Mouse (Mus musculus) liver, postnatal 0 days (tissue): Measurements from ENCODE around the gene Cyp4a31. TPM values are rescaled to one million over a fixed set of nuclear protein-coding genes. Genes with fewer than 3 reads are reported as not detected.
"Not testable (repeated sequence)": the region's sequence is repeated elsewhere in the genome, so short reads cannot be mapped to it uniquely, and the experiment has no call there.

Experiments used
- ATAC-seq: fragments of 200-750 bp; cut with Nextera tagmentation; 2 replicates; pipeline ENCODE4 v1.8.0; 2017; ENCODE audit warnings: mild to moderate bottlenecking, moderate library complexity
- DNase-seq: peaks from one replicate; pipeline ENCODE4 v3.0.0-alpha.2; 2016
- H3K27ac ChIP-seq: fragments of 300-500 bp; sonication (generic); 2 replicates; pipeline ENCODE4 v1.5.1; 2014; ENCODE audit warnings: antibody characterized with exemption, moderate library complexity, mild to moderate bottlenecking, low read depth
- H3K27me3 ChIP-seq: fragments of 300-500 bp; sonication (generic); 2 replicates; pipeline ENCODE4 v1.6.1; 2014; ENCODE audit warnings: low read length, control low read depth, mixed read lengths; ENCODE audit not compliant: insufficient read depth
- H3K36me3 ChIP-seq: fragments of 300-500 bp; sonication (generic); replicated peaks from 2 replicates; pipeline ENCODE4 v1.6.1; 2014; ENCODE audit warnings: mild to moderate bottlenecking, control low read depth, low read length, moderate library complexity, mixed read lengths; ENCODE audit not compliant: insufficient read depth
- H3K4me1 ChIP-seq: fragments of 300-500 bp; sonication (generic); 2 replicates; pipeline ENCODE4 v1.6.1; 2014; ENCODE audit warnings: antibody characterized with exemption, mild to moderate bottlenecking, control low read depth; ENCODE audit not compliant: insufficient read depth
- H3K4me2 ChIP-seq: fragments of 300-500 bp; sonication (generic); 2 replicates; pipeline ENCODE4 v1.6.1; 2014; ENCODE audit warnings: low read depth, mild to moderate bottlenecking, low read length, moderate library complexity, mixed read lengths
- H3K4me3 ChIP-seq: fragments of 300-500 bp; sonication (generic); 2 replicates; pipeline ENCODE4 v1.5.1; 2014; ENCODE audit warnings: low read depth, low read length
- H3K9ac ChIP-seq: fragments of 300-500 bp; sonication (generic); replicated peaks from 2 replicates; pipeline ENCODE4 v1.6.1; 2014; ENCODE audit warnings: mild to moderate bottlenecking, moderate library complexity
- H3K9me3 ChIP-seq: fragments of 300-500 bp; sonication (generic); 2 replicates; pipeline ENCODE4 v1.6.1; 2016; ENCODE audit warnings: mild to moderate bottlenecking, control low read depth, low read length, mixed read lengths
- CTCF ChIP-seq: sonication (generic); IDR thresholded peaks from 2 replicates; pipeline ENCODE4 v1.5.1; 2016; ENCODE audit warnings: antibody characterized with exemption, low read depth
- EP300 ChIP-seq: IDR thresholded peaks from 2 replicates; pipeline ENCODE4 v1.6.1; 2016; ENCODE audit warnings: antibody characterized with exemption, low read depth, mild to moderate bottlenecking
- WGBS: fragments of 180-500 bp; shearing (Covaris S2); extraction: QIAGEN DNeasy Blood & Tissue Kit; methylation state at CpG from one replicate; pipeline ENCODE4 v1.1.7; 2014; ENCODE audit not compliant: insufficient replicate concordance; 5-methylcytosine and 5-hydroxymethylcytosine counted together
- polyA plus RNA-seq: library from polyadenylated mRNA; unstranded; fragments of >200 nt; fragmentation: Nextera tagmentation; extraction: Ambion mirVana; gene quantifications from 2 replicates; pipeline ENCODE4 v1.2.1, GENCODE M21; 2015

Gene Cyp4a31
- polyA plus RNA-seq: 108 and 116 TPM in 2 replicates

DNA sequence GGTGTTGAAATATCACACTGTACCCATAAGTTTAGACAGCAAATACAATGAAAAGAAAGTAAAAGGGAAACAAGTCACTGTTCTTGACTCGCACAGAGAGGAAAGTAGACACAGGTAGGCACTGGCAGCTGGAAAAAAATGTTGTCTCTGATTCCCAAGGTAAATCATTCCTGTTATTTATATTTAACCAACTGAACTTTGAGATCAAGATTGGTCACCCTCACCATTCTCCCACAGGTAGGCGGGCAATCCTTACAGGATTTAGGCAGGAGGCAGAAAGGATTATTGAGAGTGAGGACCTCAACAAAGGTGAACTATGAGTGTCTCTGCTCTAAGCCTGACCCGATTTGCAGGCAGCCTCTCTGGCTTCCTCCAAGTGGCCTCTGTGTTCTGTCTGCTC is at the start of gene Cyp4a31:
Gene Cyp4a31 (plus strand): TSS at position 249 of the 400 bp plus-strand sequence.
- no peaks in the 10 kb centered on the region for H3K27me3 ChIP-seq
- DNase-seq: no peak
- peak within 1 kb of the TSS; percentile 77 for H3K27ac ChIP-seq
- H3K4me1 ChIP-seq: no peaks in the 10 kb centered on the region
- peak; percentile 59; the same call in 1 of the 2 replicates for ATAC-seq
- H3K4me3 ChIP-seq: no peak within 1 kb of the TSS
- 0 out of 2 replicates have a peak within 1 kb of the TSS, but pooled peaks have one; percentile 32 for H3K9ac ChIP-seq
- 60% methylated on average over 3 of the region's 3 CpGs for WGBS
- H3K4me2 ChIP-seq: peak within 1 kb of the TSS; percentile 38; the same call in 1 of the 2 replicates
- H3K36me3 ChIP-seq: no peaks in the 10 kb centered on the region
- H3K9me3 ChIP-seq: no peaks in the 10 kb centered on the region
- TF ChIP-seq EP300: no peak
- no peak for TF ChIP-seq CTCF

DNA sequence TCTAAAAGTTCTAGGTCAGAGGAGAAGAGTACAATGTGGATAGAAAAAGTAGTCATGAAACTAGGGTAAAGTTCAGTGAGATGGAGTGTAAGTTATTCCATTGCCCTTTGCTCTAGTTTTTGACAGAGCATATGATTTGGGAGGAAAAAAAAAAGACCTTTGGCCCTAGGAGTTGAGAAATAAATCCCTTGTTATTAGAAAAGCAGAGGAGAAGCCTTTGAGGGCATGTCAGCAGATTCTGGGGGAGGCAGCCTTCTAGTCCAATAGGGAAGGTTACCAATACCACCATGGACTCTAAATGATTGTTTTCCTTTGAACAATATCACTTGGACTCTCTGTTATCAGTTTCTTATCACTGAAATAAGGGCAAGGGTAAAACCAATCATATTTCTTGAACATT is 49.5 kb upstream of the Cyp4a31 start:
- not testable (repeated sequence) for H3K4me1 ChIP-seq, H3K4me3 ChIP-seq, DNase-seq, H3K27me3 ChIP-seq, H3K9me3 ChIP-seq, H3K9ac ChIP-seq, H3K36me3 ChIP-seq, H3K4me2 ChIP-seq
- TF ChIP-seq EP300: peak; percentile 96
- peak; percentile 96 for ATAC-seq
- H3K27ac ChIP-seq: peak overlapping the region; percentile 86

- WGBS: 80% methylated on average over 5 of the region's 5 CpGs
- not testable (repeated sequence) for H3K9ac ChIP-seq, H3K36me3 ChIP-seq, ATAC-seq, DNase-seq, H3K27me3 ChIP-seq, H3K4me3 ChIP-seq, H3K4me1 ChIP-seq, H3K9me3 ChIP-seq
- peak within 1 kb of the TSS; percentile 3; the same call in 1 of the 2 replicates for H3K4me2 ChIP-seq
- peak within 1 kb of the TSS; percentile 39 for H3K27ac ChIP-seq
Observed at GRCm38 (mm10) chr4:115518000-115518399, 45.4 kb upstream of the Cyp4a31 start, which contains the start of gene Cyp4a10. Gene Cyp4a10 (plus strand): TSS chr4:115518264.

DNA sequence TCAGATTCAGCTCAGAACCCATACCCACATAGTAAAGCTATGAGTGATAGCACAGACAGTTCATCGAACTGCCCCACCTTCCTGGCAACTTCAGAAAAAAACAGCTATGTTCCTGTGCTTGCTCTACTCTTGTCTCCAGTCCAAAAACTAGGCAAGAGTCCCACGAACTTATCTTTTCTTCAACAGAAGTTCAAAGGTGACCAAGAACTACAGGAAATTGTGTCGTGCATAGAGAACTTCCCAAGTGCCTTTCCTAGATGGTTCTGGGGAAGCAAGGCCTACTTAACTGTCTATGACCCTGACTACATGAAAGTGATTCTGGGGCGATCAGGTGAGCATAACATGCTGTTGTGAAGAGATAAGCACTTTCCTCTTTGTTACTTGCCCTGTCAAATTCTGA is 44.0 kb upstream of the Cyp4a31 start:
- no peaks in the 10 kb centered on the region for H3K36me3 ChIP-seq
- H3K27ac ChIP-seq: peak overlapping the region; percentile 39
- no peak overlapping the region for H3K9ac ChIP-seq
- 40% methylated on average over 4 of the region's 4 CpGs for WGBS
- TF ChIP-seq EP300 (no peak), CTCF (no peak)
- H3K4me3 ChIP-seq: no peak overlapping the region
- no peaks in the 10 kb centered on the region for H3K9me3 ChIP-seq
- H3K27me3 ChIP-seq: no peaks in the 10 kb centered on the region
- no peaks in the 10 kb centered on the region for H3K4me1 ChIP-seq
- DNase-seq (no peak), ATAC-seq (peak; percentile 31; the same call in 1 of the 2 replicates)
- no peak overlapping the region for H3K4me2 ChIP-seq

DNA sequence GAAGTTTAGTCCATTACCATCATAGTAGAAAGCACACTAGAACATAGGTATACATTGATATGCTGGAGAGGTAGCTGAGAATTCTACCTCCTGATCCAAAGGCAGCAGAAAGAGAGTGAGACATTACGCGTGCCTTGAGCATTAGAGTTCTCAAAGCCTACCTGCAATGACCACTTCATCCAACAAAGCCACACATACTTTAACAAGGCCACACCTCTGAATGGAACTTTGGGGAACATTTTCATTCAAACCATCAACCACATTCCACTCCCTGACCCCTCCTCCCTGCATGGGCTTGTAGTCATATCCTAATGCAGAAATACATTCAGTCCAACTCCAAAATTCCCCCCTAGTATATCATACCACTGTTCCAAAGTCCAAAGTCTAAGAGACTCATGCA is 41.7 kb upstream of the Cyp4a31 start:
- no peak for ATAC-seq

GRCm38 (mm10) chr4:115545101-115545500 is 18.3 kb upstream of the Cyp4a31 start:
- H3K9ac ChIP-seq: no peak overlapping the region
- ATAC-seq: no peak
- no peak for TF ChIP-seq EP300
- TF ChIP-seq CTCF: no peak
- H3K4me1 ChIP-seq: no peaks in the 10 kb centered on the region
- no peaks in the 10 kb centered on the region for H3K36me3 ChIP-seq
- DNase-seq: no peak
- H3K27me3 ChIP-seq: no peaks in the 10 kb centered on the region
- H3K27ac ChIP-seq: no peak overlapping the region
- no peaks in the 10 kb centered on the region for H3K9me3 ChIP-seq
- H3K4me3 ChIP-seq: no peak overlapping the region
- H3K4me2 ChIP-seq: no peak overlapping the region
- WGBS: 20% methylated on average over 1 of the region's 1 CpGs

More for the DNA sequence above, 41.7 kb upstream of the Cyp4a31 start:
- Histone ChIP-seq H3K4me2 (no peak overlapping the region), H3K36me3 (no peaks in the 10 kb centered on the region), H3K4me3 (no peak overlapping the region), H3K27me3 (no peaks in the 10 kb centered on the region), H3K9ac (no peak overlapping the region), H3K9me3 (no peaks in the 10 kb centered on the region), H3K4me1 (no peaks in the 10 kb centered on the region), H3K27ac (no peak overlapping the region)
- TF ChIP-seq EP300 (no peak), CTCF (no peak)
- DNase-seq: no peak
- WGBS: 90% methylated on average over 2 of the region's 2 CpGs
